Mouse (Mus musculus): ENCODE data around the gene Mpv17.

DNA sequence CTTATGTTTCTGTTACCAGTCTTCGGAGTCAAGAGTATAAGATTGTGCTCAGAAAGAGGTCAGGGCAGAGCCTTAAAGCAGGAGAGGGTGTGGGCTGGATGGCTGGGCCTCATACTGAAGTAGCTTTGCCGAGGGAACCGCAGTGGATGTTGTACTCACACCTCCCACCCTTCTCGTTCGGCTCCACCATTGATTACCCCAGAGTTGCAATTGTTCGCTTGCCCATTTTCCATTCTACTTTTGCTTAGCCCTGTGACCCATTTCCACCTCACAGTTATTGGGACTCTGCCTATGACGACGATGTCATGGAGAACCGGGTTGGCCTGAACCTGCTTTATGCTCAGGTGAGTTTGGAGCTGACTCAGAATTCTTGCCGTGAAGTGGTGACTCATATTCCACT lies 42.2 kb upstream of the Mpv17 start:
- TF ChIP-seq CTCF (IDR thresholded peaks at IDR 0.05; ENCODE audit: borderline replicate concordance, control insufficient read depth, extremely low read depth, insufficient read depth, low read length, poor library complexity) = no peak
- TF ChIP-seq POLR2A (IDR thresholded peaks at IDR 0.05; ENCODE audit: control insufficient read depth, extremely low read depth, insufficient read depth, low read length, poor library complexity) = no peak
